8 mouse cellular contexts compared by ENCODE assay signal in genomic region chr5:20967942-20968341, GRCm38 (mm10). TPM values are rescaled to one million over a fixed set of nuclear protein-coding genes. Genes with fewer than 3 reads are reported as not detected.
DNase-seq lines count a peak whose midpoint lies in the region; ATAC-seq and TF ChIP-seq lines count a peak whose summit lies in the region.

No protein-coding gene starts in this region.

- no peaks in the 10 kb centered on the region for H3K27me3 ChIP-seq in liver, embryonic 13.5 days
- H3K27me3 ChIP-seq in intestine, postnatal 0 days (replicated peaks; ENCODE audit: control insufficient read depth, insufficient read depth, low read length) = no peaks in the 10 kb centered on the region

- WGBS in liver, embryonic 13.5 days (ENCODE audit: insufficient replicate concordance) = 12% methylated on average over 4 of the region's 4 CpGs
- WGBS in intestine, postnatal 0 days = 38% methylated on average over 4 of the region's 4 CpGs

- TF ChIP-seq CTCF in intestine, postnatal 0 days (IDR thresholded peaks at IDR 0.05; ENCODE audit: low read depth) = no peak

- peak; percentile 34 for DNase-seq in gastrocnemius, adult 18-20 months (ENCODE audit: low spot score)
- no peak for DNase-seq in gastrocnemius, postnatal 10 days
- peak; percentile 56 to 60 for DNase-seq in B cell, adult 2 months
- DNase-seq in liver, embryonic 13.5 days = no peak
- no peak for DNase-seq in right cerebral cortex, postnatal 25 days

- no peak overlapping the region for H3K27ac ChIP-seq in liver, embryonic 13.5 days
- no peak overlapping the region for H3K27ac ChIP-seq in intestine, postnatal 0 days (ENCODE audit: low read depth, low read length)

- peaks cover 9% of the 10 kb centered on the region; the same call in 1 of the 2 replicates for H3K4me1 ChIP-seq in liver, embryonic 13.5 days (replicated peaks)
- no peaks in the 10 kb centered on the region for H3K4me1 ChIP-seq in intestine, postnatal 0 days (replicated peaks; ENCODE audit: control insufficient read depth, insufficient read depth, low read length)

- H3K36me3 ChIP-seq in liver, embryonic 13.5 days = no peaks in the 10 kb centered on the region
- no peaks in the 10 kb centered on the region for H3K36me3 ChIP-seq in intestine, postnatal 0 days (ENCODE audit: control insufficient read depth, insufficient read depth)

- ATAC-seq in hematopoietic stem cell, adult 5-6 weeks (replicated peaks in 1 of 2; ENCODE audit: insufficient read depth in 1 of 2, low FRiP score in 2 of 2, low TSS enrichment in 1 of 2, low read depth in 1 of 2, poor library complexity in 2 of 2, severe bottlenecking in 2 of 2) = peak; percentile 79 to 80
- ATAC-seq in liver, embryonic 13.5 days (ENCODE audit: low read depth) = peak; percentile 64
- ATAC-seq in intestine, postnatal 0 days = no peak
- ATAC-seq in erythroid progenitor cell, adult 5-6 weeks (replicated peaks; ENCODE audit: low FRiP score, poor library complexity, severe bottlenecking) = no peak

- H3K4me2 ChIP-seq in liver, embryonic 13.5 days = no peak overlapping the region
- H3K4me2 ChIP-seq in intestine, postnatal 0 days (replicated peaks; ENCODE audit: low read depth) = no peak overlapping the region

- no peaks in the 10 kb centered on the region for H3K9me3 ChIP-seq in liver, embryonic 13.5 days (replicated peaks)
- no peaks in the 10 kb centered on the region for H3K9me3 ChIP-seq in intestine, postnatal 0 days (ENCODE audit: control insufficient read depth)

- H3K9ac ChIP-seq in liver, embryonic 13.5 days = no peak overlapping the region
- H3K9ac ChIP-seq in intestine, postnatal 0 days (ENCODE audit: low read depth, low read length) = no peak overlapping the region

- H3K4me3 ChIP-seq in liver, embryonic 13.5 days (replicated peaks) = no peak overlapping the region
- no peak overlapping the region for H3K4me3 ChIP-seq in intestine, postnatal 0 days (ENCODE audit: low read depth, low read length)

RNA-seq across cellular contexts. Expression of gene Rsbn1l, which starts 11.7 kb away (rescaled TPM):
- 10 to 100 TPM in 1 of 2 experiments, 1 to 10 TPM in 1; 8.8 to 11.1 TPM for total RNA-seq in gastrocnemius, adult 18-20 months (2021)
- total RNA-seq in gastrocnemius, postnatal 10 days (2021) = 1 to 10 TPM; 8.6 to 9.7 TPM
- total RNA-seq in hematopoietic stem cell, adult 5-6 weeks (2017) = 81.1 and 82.5 TPM in 2 replicates
- 4.0 and 5.1 TPM in 2 replicates for polyA plus RNA-seq in liver, embryonic 13.5 days (2015; fragmentation: Nextera tagmentation; extraction: Ambion mirVana)
- 3.7 and 4.3 TPM in 2 replicates for polyA plus RNA-seq in intestine, postnatal 0 days (2015; fragmentation: Nextera tagmentation; extraction: Ambion mirVana)
- 47.2 and 60.4 TPM in 2 replicates for total RNA-seq in erythroid progenitor cell, adult 5-6 weeks (2015; ENCODE audit: low replicate concordance)
- total RNA-seq in erythroid progenitor cell, adult 5-6 weeks (2017; ENCODE audit: low replicate concordance) = 51.8 and 72.5 TPM in 2 replicates

Comparison
In these comparisons a context has a peak if more than half of its experiments do, and no peak if none do; other contexts are left out.
1. DNase-seq: peak in gastrocnemius, adult 18-20 months (single experiment) and B cell, adult 2 months (2 of 2); none in gastrocnemius, postnatal 10 days (single experiment), liver, embryonic 13.5 days (single experiment) and right cerebral cortex, postnatal 25 days (single experiment).
2. ATAC-seq: peak in hematopoietic stem cell, adult 5-6 weeks (2 of 2) and liver, embryonic 13.5 days (single experiment); none in intestine, postnatal 0 days (single experiment) and erythroid progenitor cell, adult 5-6 weeks (single experiment).